Mouse (Mus musculus) erythroblast, embryonic 14.5 days (primary cell): ENCODE data around the gene Zranb1. TPM values are rescaled to one million over a fixed set of nuclear protein-coding genes. Genes with fewer than 3 reads are reported as not detected.

ENCODE experiments used
- H3K27me3 ChIP-seq: 2 replicates; pipeline ENCODE4 v1.6.1; 2012; ENCODE audit warnings: inconsistent platforms; ENCODE audit not compliant: control insufficient read depth
- H3K36me3 ChIP-seq: 2 replicates; pipeline ENCODE4 v1.6.1; 2012; ENCODE audit warnings: mild to moderate bottlenecking, inconsistent platforms; ENCODE audit not compliant: control insufficient read depth
- H3K4me1 ChIP-seq: 2 replicates; pipeline ENCODE4 v1.6.1; 2012; ENCODE audit warnings: inconsistent platforms; ENCODE audit not compliant: control insufficient read depth
- H3K4me3 ChIP-seq: replicated peaks from 2 replicates; pipeline ENCODE3; 2012; ENCODE audit warnings: moderate library complexity, mild to moderate bottlenecking, inconsistent platforms
- H3K9me3 ChIP-seq: 2 replicates; pipeline ENCODE4 v1.6.1; 2012; ENCODE audit warnings: low read length, inconsistent platforms, mixed read lengths; ENCODE audit not compliant: control insufficient read depth
- GATA1 ChIP-seq: IDR thresholded peaks from 2 replicates; pipeline ENCODE4 v1.6.1; 2012; ENCODE audit warnings: low read length, inconsistent platforms, mixed read lengths
- TAL1 ChIP-seq: IDR thresholded peaks from 3 replicates; pipeline ENCODE4 v1.6.1; 2012; ENCODE audit warnings: low read length, inconsistent platforms, mixed read lengths
- polyA plus RNA-seq: library from polyadenylated mRNA; stranded (reverse); fragments of >175 nt; gene quantifications from 2 replicates; pipeline ENCODE4 v1.2.3, GENCODE M21; 2012

Zranb1 gene
- 1.3 TPM in 2 replicates for polyA plus RNA-seq

DNA sequence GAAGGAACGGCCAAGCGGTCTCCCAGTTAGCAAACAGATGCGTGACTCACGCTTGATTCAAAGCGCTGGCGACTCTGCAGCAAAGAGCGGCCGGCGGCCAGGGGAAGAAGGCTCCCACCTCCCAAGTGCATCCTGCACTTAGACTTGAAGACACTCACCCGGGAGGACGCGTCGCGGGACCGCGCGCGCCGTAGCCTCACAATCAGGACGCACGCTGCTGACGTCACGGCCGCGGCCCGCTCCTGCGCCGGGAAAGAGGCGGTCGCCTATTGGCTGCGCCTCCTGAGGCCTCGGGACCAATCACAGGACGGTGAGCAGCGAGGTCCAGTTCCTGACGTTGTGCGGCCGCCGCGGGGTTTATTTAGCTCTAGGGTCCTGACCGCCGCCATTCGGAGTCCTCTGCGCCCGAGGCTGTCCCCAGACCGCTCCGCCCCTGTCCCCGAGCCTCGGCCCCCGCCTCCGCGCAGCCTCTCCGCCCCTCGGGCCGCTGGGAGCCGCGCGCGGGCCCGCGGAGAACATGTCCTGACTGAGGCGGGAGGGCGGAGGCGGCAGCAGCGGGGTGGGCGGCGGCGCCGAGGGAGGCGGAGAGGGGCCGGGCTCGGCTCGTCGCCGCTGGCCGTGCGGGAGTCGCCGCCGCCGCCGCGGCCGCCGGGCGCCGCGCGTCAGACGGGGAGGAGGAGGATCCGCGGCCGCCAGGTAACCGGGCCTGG, at the start of gene Zranb1:
Gene Zranb1 (plus strand): TSS at position 293 of the 710 bp plus-strand sequence.
- Histone ChIP-seq H3K4me1 (peaks cover 31% of the 10 kb centered on the region), H3K4me3 (peak within 1 kb of the TSS; percentile 100), H3K27me3 (no peaks in the 10 kb centered on the region), H3K9me3 (no peaks in the 10 kb centered on the region), H3K36me3 (no peaks in the 10 kb centered on the region)
- TF ChIP-seq TAL1 (no peak), GATA1 (no peak; the same call in 1 of the 2 replicates)

DNA sequence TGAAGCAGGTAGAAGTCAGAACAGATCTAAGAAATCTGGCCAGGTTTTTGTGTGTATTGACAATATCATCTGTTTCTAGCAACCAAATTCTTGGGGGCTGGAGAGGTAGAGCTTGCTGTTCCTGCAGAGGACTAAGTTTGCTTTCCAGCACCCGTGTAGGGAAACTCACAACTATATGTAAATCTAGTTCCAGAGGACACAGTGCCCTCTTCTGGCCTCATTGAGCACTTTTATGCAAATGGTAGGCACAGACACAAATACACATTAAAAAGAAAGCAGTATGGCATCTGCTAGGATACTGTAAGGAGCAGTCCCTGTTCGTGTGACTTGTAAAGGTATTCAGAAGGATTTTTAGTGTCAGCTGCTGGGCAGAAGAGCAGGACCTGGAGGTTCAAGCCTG, 48.6 kb upstream of the Zranb1 start:
- Histone ChIP-seq H3K4me3 (no peak overlapping the region), H3K27me3 (no peaks in the 10 kb centered on the region), H3K4me1 (peaks cover 1% of the 10 kb centered on the region; the same call in 1 of the 2 replicates), H3K9me3 (no peaks in the 10 kb centered on the region), H3K36me3 (peaks cover 81% of the 10 kb centered on the region)
- no peak for TF ChIP-seq GATA1
- no peak for TF ChIP-seq TAL1

DNA sequence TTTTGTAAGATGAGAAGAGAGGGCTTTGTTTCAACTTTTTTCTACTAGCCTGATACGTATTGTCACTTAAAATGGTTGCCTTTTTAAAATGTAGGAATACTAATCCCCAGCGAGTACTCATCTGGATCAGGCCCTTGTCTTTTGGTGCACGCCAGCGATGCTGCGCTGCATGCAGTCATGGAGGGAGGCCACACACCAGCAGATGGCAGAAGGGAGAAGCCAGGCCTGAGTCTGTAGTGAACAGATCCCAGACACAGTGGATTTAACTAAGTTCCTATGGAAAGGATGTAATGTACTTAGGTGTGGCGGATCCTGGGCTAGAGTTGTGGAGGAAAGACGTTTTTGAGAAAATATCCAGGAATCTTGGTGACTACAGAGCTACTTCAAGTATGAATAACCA, 46.9 kb upstream of the Zranb1 start:
- Histone ChIP-seq H3K27me3 (no peaks in the 10 kb centered on the region), H3K36me3 (peaks cover 65% of the 10 kb centered on the region), H3K4me1 (peaks cover 15% of the 10 kb centered on the region), H3K4me3 (no peak overlapping the region), H3K9me3 (no peaks in the 10 kb centered on the region)
- TF ChIP-seq TAL1 (no peak), GATA1 (no peak)

DNA sequence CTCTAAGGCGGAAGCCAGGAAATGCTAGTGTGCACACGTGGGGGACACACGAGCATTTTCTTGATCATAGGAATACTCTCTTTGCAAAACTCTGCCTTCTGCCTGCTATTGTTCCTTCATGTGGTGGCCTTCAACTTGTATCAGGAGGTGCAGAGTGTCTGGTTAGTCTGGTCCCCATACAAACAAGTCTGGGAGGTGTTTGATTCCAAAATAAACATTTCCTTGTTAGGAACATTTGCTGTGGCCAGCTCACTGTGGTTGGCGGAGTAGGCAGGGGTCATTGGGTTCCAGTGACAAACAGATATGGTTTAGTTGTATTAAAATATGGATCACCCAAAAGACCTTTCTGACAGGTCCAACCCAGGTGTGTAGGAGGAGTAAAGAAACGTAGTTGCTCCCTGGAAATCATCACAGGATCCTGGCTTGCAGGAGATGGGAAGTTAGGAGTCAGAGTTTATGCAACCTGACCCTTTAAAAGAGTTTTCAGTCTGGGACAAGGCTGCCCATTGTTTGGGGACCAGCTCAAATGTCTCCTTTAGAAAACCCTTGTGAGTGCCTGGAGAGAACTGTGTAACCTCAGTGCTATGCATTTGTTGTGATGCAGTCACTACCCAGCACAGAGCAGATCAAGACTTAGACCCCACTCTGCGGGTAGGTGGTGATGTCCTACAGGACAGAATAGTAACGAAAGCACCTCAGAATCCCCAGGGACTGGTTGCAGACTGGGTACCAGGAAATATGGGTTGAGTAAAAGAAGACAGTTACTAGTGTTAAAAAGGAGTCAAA, 43.7 kb upstream of the Zranb1 start:
- Histone ChIP-seq H3K4me3 (no peak overlapping the region), H3K27me3 (no peaks in the 10 kb centered on the region), H3K9me3 (no peaks in the 10 kb centered on the region), H3K36me3 (peaks cover 35% of the 10 kb centered on the region), H3K4me1 (peaks cover 15% of the 10 kb centered on the region)
- TF ChIP-seq GATA1 (no peak), TAL1 (no peak)

DNA sequence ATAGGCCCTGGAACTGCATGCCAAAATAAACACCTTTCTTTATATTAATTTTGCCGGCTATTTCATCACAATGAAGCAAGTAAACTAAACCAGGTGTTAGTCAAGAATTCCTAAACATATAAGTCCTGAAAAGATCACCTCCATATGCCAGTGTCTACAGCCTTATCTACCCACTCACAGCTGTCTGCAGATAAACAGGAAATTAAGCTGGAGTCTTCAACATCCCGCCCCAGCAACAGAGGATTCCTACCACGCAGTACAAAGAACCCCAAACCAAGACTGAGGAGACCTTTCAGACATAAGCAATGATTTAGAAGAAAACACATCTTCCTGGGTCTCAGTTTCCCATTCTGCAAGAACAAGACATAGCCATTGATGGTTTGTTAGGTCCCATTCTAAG, 42.9 kb upstream of the Zranb1 start:
- H3K4me1 ChIP-seq, result peaks cover 15% of the 10 kb centered on the region
- peaks cover 26% of the 10 kb centered on the region for H3K36me3 ChIP-seq
- H3K27me3 ChIP-seq, result no peaks in the 10 kb centered on the region
- H3K4me3 ChIP-seq, result no peak overlapping the region
- TF ChIP-seq TAL1, result no peak
- no peak for TF ChIP-seq GATA1
- no peaks in the 10 kb centered on the region for H3K9me3 ChIP-seq

DNA sequence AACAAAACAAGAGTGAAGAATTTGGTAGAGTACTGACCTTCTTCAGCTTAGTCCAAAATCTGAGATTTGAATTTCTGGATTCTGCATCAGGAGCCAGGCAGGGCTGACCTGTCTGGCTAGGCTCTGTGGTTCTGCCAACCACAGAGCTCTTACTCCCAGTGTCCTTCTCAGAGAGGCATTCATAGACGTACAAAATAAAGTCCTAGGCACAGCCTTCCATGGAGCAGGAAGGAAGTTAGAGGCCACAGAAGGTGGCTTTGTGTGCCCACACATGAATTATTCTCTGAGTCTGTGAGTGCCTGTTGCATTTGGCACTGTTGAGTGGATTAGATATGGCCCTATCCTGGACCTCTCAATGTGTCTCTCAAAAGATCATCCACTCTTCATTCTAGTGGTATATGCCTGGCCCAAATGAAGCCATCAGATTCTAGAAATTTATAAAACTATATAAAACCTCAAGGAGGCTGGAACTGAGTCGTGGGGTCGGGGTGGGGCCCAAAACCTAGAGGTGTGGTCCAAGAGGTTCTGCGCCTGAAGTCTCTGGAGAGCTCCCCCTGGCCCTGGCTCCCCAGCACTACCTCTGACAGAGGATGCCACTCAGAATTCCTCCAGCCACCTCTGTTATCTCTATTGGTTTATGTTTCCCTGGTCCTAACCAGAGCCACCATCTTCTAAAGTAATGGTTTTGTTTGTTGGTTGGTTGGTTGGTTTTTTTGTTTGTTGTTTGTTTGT, 42.3 kb upstream of the Zranb1 start:
- Histone ChIP-seq H3K36me3 (peaks cover 20% of the 10 kb centered on the region), H3K4me3 (no peak overlapping the region), H3K9me3 (no peaks in the 10 kb centered on the region), H3K27me3 (no peaks in the 10 kb centered on the region), H3K4me1 (peaks cover 15% of the 10 kb centered on the region)
- no peak for TF ChIP-seq GATA1

DNA sequence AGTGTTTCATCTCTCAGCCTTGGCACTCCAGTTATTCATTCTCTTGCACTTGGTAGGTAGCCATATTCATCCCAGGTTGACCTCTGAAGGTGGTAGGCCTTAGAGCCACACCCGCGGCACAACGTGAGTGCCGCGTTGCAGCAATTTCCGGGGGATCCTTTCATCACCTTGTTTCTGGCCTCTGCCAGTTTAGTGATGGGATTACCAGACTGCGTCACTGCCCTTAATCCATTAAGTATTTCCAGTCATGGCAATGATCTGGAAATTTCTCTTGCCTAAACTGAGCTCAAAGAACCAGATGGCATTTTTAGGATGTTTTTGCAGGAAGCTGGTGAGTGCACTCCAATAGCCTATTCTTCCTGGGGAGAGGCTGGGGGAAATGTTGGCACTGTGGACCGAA, 41.3 kb upstream of the Zranb1 start:
- no peak for TF ChIP-seq TAL1
- TF ChIP-seq GATA1, result no peak
- no peak overlapping the region for H3K4me3 ChIP-seq
- peaks cover 10% of the 10 kb centered on the region for H3K36me3 ChIP-seq
- H3K4me1 ChIP-seq, result peaks cover 15% of the 10 kb centered on the region
- H3K27me3 ChIP-seq, result no peaks in the 10 kb centered on the region
- no peaks in the 10 kb centered on the region for H3K9me3 ChIP-seq

DNA sequence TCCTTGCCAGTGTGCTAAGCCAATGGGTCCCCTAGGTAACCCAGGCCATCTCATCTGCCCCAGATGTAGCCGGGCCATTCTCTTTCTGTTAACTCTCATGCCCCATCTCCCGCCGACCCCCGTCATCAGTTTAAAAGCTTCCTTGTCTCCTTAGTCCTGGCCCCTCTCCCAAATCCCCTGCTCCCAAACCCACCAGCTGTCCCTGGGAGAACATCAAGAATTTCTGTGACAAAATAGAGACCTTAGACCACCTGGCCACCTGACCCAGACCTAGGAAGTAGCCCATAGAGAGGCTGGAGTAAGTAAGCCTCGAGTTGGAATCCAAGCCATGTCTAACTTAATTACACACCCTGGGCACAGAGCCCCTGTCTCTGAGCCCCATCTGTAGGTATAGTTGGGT, 40.7 kb upstream of the Zranb1 start:
- Histone ChIP-seq H3K4me1 (peaks cover 15% of the 10 kb centered on the region), H3K27me3 (no peaks in the 10 kb centered on the region), H3K4me3 (no peak overlapping the region), H3K9me3 (no peaks in the 10 kb centered on the region), H3K36me3 (peaks cover 5% of the 10 kb centered on the region)
- TF ChIP-seq GATA1 (no peak), TAL1 (no peak)

DNA sequence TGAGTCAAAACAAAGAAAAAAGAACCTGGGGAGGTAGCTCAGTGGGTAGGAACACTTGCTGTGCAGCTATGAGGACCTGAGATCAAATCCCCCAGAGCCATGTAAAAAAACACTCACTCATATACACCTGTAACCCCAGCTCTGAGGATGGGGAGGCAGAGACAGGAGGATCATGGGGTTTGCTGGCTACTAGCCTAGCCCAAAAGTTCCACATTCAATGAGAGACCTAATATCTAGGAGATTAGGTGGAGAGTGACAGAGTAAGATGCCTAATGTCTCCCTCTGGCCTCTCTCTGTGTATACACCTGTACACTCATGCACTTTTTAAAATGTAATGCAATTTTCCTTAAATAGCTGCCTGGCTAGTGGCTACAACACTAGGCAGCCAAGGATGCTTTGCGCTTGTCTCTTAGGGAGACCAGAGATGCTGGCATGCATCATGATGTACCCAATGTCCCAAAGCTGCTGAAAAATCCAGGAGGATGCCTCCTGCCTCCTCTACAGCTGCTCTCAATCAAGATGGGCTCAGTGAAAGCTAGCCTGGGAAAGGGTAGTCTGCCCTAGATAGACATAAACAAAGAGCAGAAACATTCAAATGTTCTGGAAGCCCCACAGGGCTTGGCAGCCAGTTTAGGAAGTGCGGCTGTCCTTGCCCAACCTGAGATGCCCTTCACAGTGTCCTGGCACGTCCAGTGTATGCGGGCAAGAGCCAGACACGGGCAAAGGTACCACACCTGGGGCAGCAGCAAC, 39.2 kb upstream of the Zranb1 start:
- TF ChIP-seq GATA1, result no peak
- Histone ChIP-seq H3K4me3 (no peak overlapping the region), H3K4me1 (peaks cover 15% of the 10 kb centered on the region), H3K36me3 (no peaks in the 10 kb centered on the region), H3K9me3 (no peaks in the 10 kb centered on the region), H3K27me3 (no peaks in the 10 kb centered on the region)
